Comparison of ENCODE assay signal across 9 mouse cellular contexts in the genomic region with DNA sequence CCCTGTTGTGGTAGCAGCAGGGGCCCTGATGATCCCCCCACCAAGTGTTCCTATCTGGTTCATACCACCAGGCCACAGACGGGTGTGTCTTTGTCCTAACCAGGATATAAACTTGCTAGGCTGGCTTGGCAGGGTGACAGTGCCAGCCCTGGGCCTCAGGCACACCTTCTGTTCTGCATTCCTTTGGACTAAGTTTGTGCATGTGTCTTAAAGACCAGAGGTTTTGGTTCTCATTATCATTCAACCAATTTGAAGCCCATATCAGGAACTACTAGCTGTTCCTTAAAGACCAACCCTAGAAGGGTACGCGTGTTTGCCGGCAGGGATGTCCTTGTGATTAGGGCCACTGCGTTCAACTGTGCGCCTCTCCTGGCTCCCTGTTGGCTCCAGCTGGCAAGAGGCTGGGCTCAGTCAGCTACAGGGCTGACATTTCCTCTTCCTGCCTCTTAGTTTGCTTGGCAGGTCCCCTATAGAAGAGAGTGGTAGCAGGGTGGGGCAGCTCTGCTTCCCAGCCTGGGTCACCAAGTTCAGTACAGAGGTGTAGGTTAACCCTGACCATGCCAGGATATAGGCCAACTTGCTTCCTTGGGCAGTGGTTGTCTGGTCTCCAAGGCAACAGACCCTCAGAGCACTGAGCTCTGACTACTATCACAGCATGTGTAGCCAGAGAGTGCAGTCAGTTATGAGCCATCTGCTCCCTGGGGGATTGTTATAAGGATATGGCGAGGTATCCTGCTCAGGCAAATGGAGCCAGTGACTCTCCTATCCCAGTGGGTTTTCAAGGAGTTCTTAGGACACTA. TPM values are rescaled to one million over a fixed set of nuclear protein-coding genes. Genes with fewer than 3 reads are reported as not detected.
DNase-seq lines count a peak whose midpoint lies in the region.
"Had no signal": no experiment of that assay in that cellular context is flagged by ENCODE, and none has a peak within 500 bp of the region (broad histone marks: within the 10 kb centered on the region; RNA-seq: fewer than 3 reads in every experiment).

No protein-coding gene starts in this region.

- peak; percentile 43 to 53 for DNase-seq in layer of hippocampus, postnatal 10 days (ENCODE audit: low spot score in 2 of 2)
- no peak for DNase-seq in layer of hippocampus, adult 9-10 months (ENCODE audit: low spot score)
- peak; percentile 66 to 69 for DNase-seq in cerebellum, postnatal 10 days
- peak; percentile 44 to 55 for DNase-seq in kidney, adult 8-10 months
- peak; percentile 58 for DNase-seq in lung, postnatal 14 days
- no peak for DNase-seq in adrenal gland, adult 8-10 months
- DNase-seq in gastrocnemius, postnatal 14 days: no peak
- DNase-seq in thymus, postnatal 36 days: no peak

- intact Hi-C loops in gastrocnemius, postnatal 14 days (cut with DNase I; ENCODE audit: low total_unique reads): no loop called here

RNA-seq across cellular contexts. Expression of gene Tmem210, which starts 0.9 kb away (rescaled TPM):
- not detected for total RNA-seq in layer of hippocampus, postnatal 10 days (2021)
- not detected for total RNA-seq in adrenal gland, adult 8-10 months (2022)
- not detected for total RNA-seq in gastrocnemius, postnatal 14 days (2021)
- total RNA-seq: layer of hippocampus, postnatal 36 days had no signal

RNA-seq across cellular contexts. Expression of gene Lrrc26, which starts 2.7 kb away (rescaled TPM):
- not detected for total RNA-seq in layer of hippocampus, postnatal 10 days (2021)
- not detected for total RNA-seq in adrenal gland, adult 8-10 months (2022)
- total RNA-seq in gastrocnemius, postnatal 14 days (2021): not detected
- total RNA-seq: layer of hippocampus, postnatal 36 days had no signal

RNA-seq across cellular contexts. Expression of gene Anapc2, which starts 14.8 kb away (rescaled TPM):
- total RNA-seq in layer of hippocampus, postnatal 10 days (2021): 10 to 100 TPM; 82.8 to 85.3 TPM
- total RNA-seq in adrenal gland, adult 8-10 months (2022): 100 to 1,000 TPM in 3 of 4 experiments, 10 to 100 TPM in 1; 94.6 to 118 (median 102) TPM
- total RNA-seq in gastrocnemius, postnatal 14 days (2021): 10 to 100 TPM; 29.7 to 31.0 TPM

RNA-seq across cellular contexts. Expression of gene Ssna1, which starts 14.8 kb away (rescaled TPM):
- 10 to 100 TPM; 77.2 to 83.4 TPM for total RNA-seq in layer of hippocampus, postnatal 10 days (2021)
- 10 to 100 TPM; 44.4 to 48.7 (median 47.0) TPM for total RNA-seq in adrenal gland, adult 8-10 months (2022)
- 10 to 100 TPM; 28.9 to 34.2 TPM for total RNA-seq in gastrocnemius, postnatal 14 days (2021)

RNA-seq across cellular contexts. Expression of gene Tprn, which starts 24.6 kb away (rescaled TPM):
- 10 to 100 TPM; 13.9 to 14.0 TPM for total RNA-seq in layer of hippocampus, postnatal 10 days (2021)
- total RNA-seq in adrenal gland, adult 8-10 months (2022): 10 to 100 TPM; 10.3 to 14.5 (median 11.1) TPM
- total RNA-seq in gastrocnemius, postnatal 14 days (2021): 1 to 10 TPM; 2.8 to 5.0 TPM

Comparison
In these comparisons a context has a peak if more than half of its experiments do, and no peak if none do; other contexts are left out.
1. DNase-seq: peak in layer of hippocampus, postnatal 10 days (2 of 2), cerebellum, postnatal 10 days (2 of 2), kidney, adult 8-10 months (2 of 2) and lung, postnatal 14 days (single experiment); none in layer of hippocampus, adult 9-10 months (single experiment), adrenal gland, adult 8-10 months (single experiment), gastrocnemius, postnatal 14 days (single experiment) and thymus, postnatal 36 days (0 of 2).